Mouse (Mus musculus): Measurements from ENCODE around the gene Vdr.

GRCm38 (mm10) chr15:97952889-97953189, 42.4 kb upstream of the Vdr start:
- TF ChIP-seq GATA1 (IDR thresholded peaks at IDR 0.05; ENCODE audit: borderline replicate concordance, low read length) (no peak), FLI1 (IDR thresholded peaks at IDR 0.05; ENCODE audit: low read length) (no peak)

All from megakaryocyte, embryonic 14.5 days (primary cell).